Mouse (Mus musculus) natural killer cell, adult 2 months (primary cell): ENCODE data around the gene Bfsp2.

Source experiments
- DNase-seq, 2 experiments: peaks; one replicate each; pipeline ENCODE4 v3.0.0; 2022; ENCODE audit warnings: low spot score in 2 of 2

Gene Bfsp2

GRCm38 (mm10) chr9:103485606-103486005, 5.4 kb upstream of the Bfsp2 start:
- DNase-seq, result no peak

- no peak for DNase-seq
These were observed 492 bp upstream of the Bfsp2 start for GRCm38 (mm10) chr9:103480603-103481220.

GRCm38 (mm10) chr9:103475414-103475813, 4.8 kb downstream of the Bfsp2 start:
- DNase-seq, result no peak

GRCm38 (mm10) chr9:103473915-103474688, 6.1 kb downstream of the Bfsp2 start:
- DNase-seq, result no peak

GRCm38 (mm10) chr9:103471784-103472183, 8.4 kb downstream of the Bfsp2 start:
- no peak for DNase-seq

GRCm38 (mm10) chr9:103469516-103469915, 10.7 kb downstream of the Bfsp2 start:
- peak in 1 of 2 experiments; percentile 63 for DNase-seq

GRCm38 (mm10) chr9:103468911-103469310, 11.3 kb downstream of the Bfsp2 start:
- no peak for DNase-seq

- no peak for DNase-seq
These were observed 14.5 kb downstream of the Bfsp2 start for GRCm38 (mm10) chr9:103465711-103466220.

GRCm38 (mm10) chr9:103465293-103465692, 14.9 kb downstream of the Bfsp2 start:
- DNase-seq, result no peak

- DNase-seq, result peak in 1 of 2 experiments; percentile 15
These were observed 16.4 kb downstream of the Bfsp2 start for GRCm38 (mm10) chr9:103463833-103464232.

GRCm38 (mm10) chr9:103459839-103460238, 20.4 kb downstream of the Bfsp2 start:
- no peak for DNase-seq

GRCm38 (mm10) chr9:103459307-103459706, 20.9 kb downstream of the Bfsp2 start:
- no peak for DNase-seq

GRCm38 (mm10) chr9:103449651-103450050, 30.6 kb downstream of the Bfsp2 start:
- no peak for DNase-seq

- peak; percentile 55 to 83 for DNase-seq
These were observed 31.1 kb downstream of the Bfsp2 start for GRCm38 (mm10) chr9:103449092-103449491.

- DNase-seq, result no peak
These were observed 35.6 kb downstream of the Bfsp2 start for GRCm38 (mm10) chr9:103444656-103445055.

GRCm38 (mm10) chr9:103443824-103444185, 36.4 kb downstream of the Bfsp2 start:
- DNase-seq, result no peak

- no peak for DNase-seq
These were observed 36.9 kb downstream of the Bfsp2 start for GRCm38 (mm10) chr9:103443121-103443823.

- DNase-seq, result no peak
These were observed 39.6 kb downstream of the Bfsp2 start for GRCm38 (mm10) chr9:103440597-103440996.

- no peak for DNase-seq
These were observed 43.1 kb downstream of the Bfsp2 start for GRCm38 (mm10) chr9:103437104-103437503.

GRCm38 (mm10) chr9:103434116-103434515, 46.1 kb downstream of the Bfsp2 start:
- DNase-seq, result peak; percentile 20 to 52

GRCm38 (mm10) chr9:103432122-103432778, 48.0 kb downstream of the Bfsp2 start:
- peak; percentile 33 to 56 for DNase-seq

- DNase-seq, result no peak
These were observed 48.5 kb downstream of the Bfsp2 start for GRCm38 (mm10) chr9:103431718-103432117.
